Mouse (Mus musculus) bone marrow, adult 2 months (tissue): Measurements from ENCODE around the gene Creb5.

Experiments
- CTCF ChIP-seq: fragments of 200-500 bp; IDR thresholded peaks from 2 replicates; pipeline ENCODE4 v1.5.1; 2011; ENCODE audit warnings: low read length, control low read depth; ENCODE audit not compliant: control insufficient read depth, insufficient read depth
- POLR2A ChIP-seq: fragments of 200-500 bp; IDR thresholded peaks from 2 replicates; pipeline ENCODE4 v1.6.1; 2011; ENCODE audit warnings: low read depth, mild to moderate bottlenecking, control low read depth, low read length, borderline replicate concordance; ENCODE audit not compliant: control insufficient read depth

DNA sequence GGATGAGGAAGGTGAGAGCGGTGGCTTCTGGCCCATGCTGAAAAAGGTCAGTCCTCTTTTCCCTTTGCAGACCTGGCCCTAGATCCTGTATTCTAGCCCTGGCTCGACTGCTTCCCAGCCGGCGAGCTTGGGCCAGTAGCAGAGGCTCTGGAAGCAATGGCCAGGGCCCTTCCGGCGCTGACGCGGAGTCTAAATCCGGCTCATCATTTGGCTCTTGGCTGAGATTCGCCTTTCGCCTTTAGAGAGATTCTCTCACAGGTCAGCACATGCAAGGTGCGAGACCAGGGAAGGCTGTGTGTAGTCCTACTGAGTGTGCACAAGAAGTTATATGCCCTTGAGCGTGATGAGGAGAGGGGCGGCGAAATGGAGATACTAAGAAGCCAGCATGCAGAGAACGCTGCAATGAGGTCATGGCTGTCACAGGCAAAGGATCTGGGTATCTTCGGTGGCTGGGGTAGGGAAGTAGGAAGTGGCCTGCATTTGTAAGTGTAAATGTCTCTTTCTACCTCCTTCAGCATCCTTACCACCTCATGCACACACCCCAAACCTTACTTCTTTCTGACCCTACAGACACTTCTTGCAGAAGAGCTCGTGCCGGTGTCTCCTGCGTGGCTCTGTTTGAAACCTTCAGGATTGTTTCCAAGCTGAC is 557 bp upstream of the Creb5 start:
- TF ChIP-seq CTCF (no peak), POLR2A (no peak)
